Mouse (Mus musculus) ovary, postnatal 10 days (tissue): Measurements from ENCODE around the gene Bdkrb2.

ENCODE experiments used
- DNase-seq: peaks from one replicate; pipeline ENCODE4 v3.0.0; 2022; ENCODE audit warnings: low spot score

Gene Bdkrb2

GRCm38 (mm10) chr12:105546538-105546937, 16.5 kb upstream of the Bdkrb2 start:
- DNase-seq: no peak

DNA sequence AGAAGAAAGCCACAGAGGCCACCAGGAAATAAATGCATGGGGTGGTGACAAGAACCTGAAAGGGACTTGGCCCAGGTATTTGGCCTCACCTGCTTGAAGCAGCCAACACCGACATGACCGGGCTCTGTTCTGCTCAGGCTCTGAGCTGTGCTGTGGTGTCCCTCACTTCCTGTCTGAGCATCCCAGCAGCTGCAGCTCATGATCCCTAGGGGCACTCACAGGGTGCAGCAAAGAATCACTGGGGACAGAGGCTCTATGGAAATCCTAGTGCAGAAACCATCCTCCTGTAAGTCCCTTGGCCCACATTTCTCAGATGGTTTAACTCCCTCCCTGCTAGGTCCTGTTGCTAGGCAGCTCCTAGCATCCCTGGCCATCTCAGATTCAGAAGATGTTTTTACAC, 15.9 kb upstream of the Bdkrb2 start:
- DNase-seq: no peak

DNA sequence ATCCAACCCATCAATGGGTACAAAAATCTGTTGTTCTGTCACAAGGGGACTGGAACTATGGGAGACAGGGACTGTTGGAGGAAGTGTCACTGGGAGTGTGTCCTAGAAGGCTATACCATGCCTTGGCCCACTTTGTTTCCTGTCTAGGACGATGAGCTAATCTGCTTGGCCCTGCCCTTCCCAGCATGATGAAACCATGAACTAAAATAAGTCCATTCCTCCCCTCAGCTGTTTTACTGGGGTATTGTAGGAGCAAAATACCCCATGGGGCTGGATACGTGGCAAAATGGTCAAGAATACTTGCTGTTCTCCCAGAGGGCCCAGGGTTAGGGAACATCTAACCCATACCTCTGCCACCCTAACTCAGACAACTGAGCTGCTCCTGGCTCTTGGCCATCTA, 15.0 kb upstream of the Bdkrb2 start:
- DNase-seq: no peak

DNA sequence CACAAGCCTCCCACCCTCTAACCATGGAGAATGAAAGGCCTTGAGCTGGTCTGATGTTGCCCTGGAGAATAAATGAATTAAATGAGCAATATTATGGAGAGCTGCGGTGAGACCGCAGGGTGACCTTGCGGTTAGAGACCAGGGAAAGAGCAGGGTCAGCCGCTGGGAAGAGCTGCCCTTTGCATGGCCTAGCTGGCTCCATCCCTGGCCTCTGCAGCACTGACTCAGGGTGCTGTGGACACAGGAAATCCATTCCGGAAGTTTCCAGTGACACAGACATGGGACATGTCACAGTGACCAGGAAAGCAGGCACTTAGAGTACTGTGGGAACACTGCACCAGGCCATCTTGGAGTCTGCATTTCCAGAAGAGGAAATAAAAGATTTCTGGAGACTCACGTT, 14.1 kb upstream of the Bdkrb2 start:
- no peak for DNase-seq

- no peak for DNase-seq
Observed at GRCm38 (mm10) chr12:105549835-105550802, 12.9 kb upstream of the Bdkrb2 start.

DNA sequence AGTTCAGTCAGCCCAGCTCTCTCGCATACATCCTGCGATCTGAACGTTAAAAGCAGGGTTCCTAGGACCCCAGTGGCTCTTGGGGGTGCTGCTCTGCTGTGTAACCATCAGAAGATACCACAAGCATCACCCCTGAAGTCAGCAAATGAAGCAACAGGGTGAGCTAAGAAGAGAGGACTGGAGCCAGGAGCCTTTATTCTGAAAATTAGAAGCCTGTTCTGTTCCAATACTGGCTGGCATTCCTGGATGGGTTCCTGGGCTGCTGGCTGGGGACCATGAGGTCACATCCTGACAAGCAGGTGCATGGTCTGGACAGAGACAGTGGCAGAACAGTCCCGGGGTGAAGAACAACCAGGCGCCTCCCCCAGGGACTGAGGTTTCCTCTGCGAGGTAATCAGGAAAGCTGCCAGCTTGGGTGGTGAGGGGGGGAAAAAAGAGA, 11.5 kb upstream of the Bdkrb2 start:
- no peak for DNase-seq

GRCm38 (mm10) chr12:105554151-105554772, 8.8 kb upstream of the Bdkrb2 start:
- no peak for DNase-seq

GRCm38 (mm10) chr12:105555172-105555571, 7.9 kb upstream of the Bdkrb2 start:
- no peak for DNase-seq

GRCm38 (mm10) chr12:105557250-105557925, 5.6 kb upstream of the Bdkrb2 start:
- DNase-seq: no peak

DNA sequence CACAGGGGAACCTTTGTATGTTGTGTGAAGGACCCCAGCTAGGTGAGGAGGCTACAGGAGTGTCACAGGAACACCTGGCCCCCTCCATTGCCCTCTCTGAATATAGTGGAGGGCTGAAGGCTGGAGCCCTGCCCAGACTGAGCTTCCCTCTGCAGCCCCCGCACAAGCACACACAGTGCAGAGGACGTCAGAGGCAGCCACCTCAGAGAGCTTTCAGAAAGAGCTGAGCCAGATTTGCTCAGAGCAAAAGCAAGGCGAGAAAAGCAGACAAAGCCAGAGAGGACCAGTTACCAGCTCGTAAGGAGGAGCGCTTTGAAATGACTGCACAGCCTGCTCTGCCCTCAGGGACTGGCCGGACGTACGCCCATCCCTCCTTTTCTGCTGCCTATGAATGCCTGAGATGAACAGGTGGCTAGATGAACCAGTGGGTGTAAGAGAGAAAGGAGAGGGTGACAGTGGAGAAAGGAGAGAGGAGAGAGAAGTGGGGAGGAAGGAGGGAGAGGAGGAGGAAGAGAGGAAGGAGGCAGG, 2.0 kb upstream of the Bdkrb2 start:
- DNase-seq: no peak

- DNase-seq: no peak
Observed at GRCm38 (mm10) chr12:105562056-105562820, 788 bp upstream of the Bdkrb2 start.

DNA sequence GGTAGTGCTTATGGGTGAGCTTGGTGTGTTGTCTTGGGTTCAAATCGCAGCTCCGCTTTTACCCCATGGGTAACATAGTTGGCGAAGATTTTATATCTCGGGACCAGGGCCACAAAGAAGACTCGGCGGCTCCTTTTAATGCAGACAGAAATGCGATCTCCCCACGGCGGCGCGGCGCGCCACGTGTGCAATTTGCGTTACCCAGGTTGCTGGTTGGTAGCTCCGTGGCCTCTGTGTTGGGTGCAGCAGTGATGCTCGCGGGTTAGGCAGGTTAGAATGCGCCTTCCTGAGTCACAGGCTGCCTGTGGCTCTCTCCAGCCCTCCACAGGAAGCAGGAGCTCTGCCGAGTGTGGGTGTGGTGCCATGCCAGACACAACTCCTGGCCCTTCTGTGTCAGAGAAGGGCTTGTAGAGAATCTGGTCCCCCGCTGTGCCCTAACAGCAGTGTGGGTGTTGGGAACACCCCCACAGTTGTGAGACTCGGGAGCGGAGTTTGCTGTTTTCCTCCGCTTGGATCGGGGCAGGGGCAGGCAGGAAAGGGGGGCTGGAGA, 775 bp downstream of the Bdkrb2 start:
- DNase-seq: no peak

GRCm38 (mm10) chr12:105565221-105565620, 2.2 kb downstream of the Bdkrb2 start:
- no peak for DNase-seq

DNA sequence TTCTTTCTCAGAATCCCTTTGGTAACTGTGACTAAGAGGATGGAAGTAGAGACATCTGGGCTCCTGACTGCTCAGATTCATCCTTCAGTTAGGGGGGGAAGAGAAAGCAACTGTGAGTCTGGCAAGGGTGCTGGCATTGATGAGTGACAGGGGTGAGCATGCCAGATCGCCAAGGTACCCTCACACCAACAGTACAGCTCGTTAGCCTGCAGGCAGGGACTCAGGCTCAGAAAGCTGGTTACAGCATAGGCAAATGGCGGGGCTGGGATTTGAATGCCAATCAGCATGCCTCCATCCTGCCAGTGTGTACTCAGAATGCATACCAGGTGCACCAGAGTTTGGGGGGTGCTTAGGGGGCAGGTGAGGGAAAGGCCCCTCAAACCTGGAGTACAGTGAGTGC, 8.8 kb downstream of the Bdkrb2 start:
- DNase-seq: no peak

DNA sequence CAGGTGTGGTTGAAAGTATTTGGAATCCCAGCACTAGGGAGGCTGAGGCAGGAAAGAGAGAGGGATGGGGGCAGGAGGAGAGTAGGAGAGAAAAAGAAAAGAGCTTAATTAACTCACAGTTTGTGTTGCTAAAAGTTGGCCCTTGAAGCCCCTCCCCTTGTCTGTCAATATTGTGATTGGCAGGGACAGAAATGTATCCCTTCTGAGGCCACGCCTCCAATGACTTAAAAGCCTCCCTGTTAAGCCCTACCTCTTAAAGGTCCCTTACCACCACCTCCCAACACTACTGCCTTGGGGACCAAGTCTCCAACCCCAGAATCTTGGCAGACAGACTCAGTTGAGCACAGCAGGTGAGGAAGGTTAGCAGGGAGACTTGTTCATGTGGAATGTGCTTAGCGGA, 9.6 kb downstream of the Bdkrb2 start:
- no peak for DNase-seq

DNA sequence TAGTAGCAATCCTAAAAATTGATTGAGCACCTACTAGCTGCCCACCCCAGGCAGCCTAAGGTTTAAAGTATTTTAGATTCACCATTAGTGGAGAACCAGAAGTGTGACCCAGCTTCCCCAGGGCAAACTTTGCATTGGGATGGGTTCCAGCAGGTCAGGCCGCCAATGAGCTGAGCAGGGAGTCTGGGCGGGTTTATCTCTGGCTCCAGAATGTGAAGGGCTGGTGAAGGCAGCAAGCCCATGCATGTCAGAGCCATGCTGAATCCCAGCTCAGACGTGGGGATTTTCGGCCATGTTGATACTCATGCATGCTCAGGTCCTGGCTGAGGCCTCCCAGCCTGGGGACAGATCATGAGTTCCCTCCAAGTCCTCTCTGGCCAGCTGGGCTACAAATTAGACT, 11.3 kb downstream of the Bdkrb2 start:
- no peak for DNase-seq

DNA sequence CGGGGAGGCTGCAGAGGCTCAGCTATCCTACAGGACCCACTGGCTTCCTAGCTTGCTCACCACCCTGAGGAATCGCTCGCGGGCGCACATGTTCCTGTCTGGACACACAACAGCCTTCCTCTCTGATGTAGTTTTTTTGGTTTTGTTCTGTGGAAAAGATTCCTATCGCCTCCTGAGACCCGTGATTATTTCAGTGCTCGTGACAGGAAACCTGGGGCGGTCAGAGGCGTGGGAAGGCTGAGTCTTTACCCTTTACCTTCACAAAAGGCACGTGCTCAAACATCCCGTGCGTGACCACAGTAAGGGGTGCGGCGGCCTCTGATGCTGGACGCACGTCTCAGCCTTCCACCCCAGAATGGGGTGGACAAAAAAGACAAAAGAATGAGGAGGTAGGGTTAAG, 17.5 kb downstream of the Bdkrb2 start:
- no peak for DNase-seq

GRCm38 (mm10) chr12:105582486-105582885, 19.5 kb downstream of the Bdkrb2 start:
- DNase-seq: no peak

DNA sequence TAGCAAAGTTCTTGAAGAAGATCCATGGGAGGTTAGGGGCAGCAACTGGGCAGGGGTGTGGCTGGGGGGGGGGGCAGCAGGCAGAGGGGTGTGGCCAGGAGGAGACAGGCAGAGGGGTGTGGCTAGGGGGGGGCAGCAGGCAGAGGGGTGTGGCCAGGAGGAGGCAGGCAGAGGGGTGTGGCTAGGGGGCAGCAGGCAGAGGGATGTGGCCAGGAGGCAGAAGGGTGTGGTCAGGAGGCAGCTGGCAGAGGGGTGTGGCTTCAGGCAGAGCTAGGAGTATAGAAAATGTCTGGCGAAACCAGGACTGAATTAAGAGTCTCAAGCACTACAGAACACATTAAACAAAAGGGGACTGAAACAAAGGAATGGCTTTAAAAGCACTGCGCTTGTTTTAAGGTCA, 20.5 kb downstream of the Bdkrb2 start:
- DNase-seq: no peak

DNA sequence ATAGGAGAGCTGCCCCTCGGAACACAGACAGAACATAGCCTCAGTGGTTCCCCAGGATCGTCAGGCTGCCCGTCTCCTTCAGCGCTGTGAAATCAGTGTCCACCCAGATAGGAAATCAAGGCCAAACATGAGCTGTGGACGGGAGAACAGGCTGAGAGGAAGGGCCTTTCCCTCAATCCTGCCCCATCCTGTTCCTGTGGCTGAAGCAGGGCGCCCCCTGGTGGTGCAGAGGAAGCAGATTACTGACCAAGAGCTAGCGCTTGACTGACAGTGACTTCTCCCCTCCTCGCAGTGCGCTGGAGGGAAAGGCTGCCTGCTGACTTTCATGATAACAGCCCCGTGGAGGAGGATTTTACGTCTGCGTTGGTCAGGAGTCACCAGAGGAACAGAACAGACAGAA, 21.8 kb downstream of the Bdkrb2 start:
- peak; percentile 58 for DNase-seq

- DNase-seq: no peak
Observed at GRCm38 (mm10) chr12:105587526-105587925, 24.5 kb downstream of the Bdkrb2 start.

DNA sequence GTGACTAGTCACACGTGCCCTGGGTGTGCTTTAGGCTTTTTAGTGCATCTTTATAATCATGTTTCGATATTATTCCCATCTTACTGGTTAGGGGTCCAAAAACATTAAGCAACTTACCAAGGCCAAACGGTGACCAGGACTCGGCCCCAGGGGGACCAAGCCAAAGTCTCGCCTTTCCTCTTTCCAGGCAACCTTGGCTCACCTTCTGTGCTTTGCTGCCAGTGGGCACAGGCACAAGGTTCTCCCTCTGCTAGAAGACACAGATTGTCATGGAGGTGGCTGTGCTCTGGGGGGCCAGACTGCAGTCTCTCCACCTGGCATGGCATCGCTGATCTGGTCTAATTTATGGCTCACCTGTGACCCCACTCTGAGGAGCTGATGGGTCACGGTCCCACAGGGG, 27.8 kb downstream of the Bdkrb2 start:
- DNase-seq: no peak
